Mouse (Mus musculus): ENCODE data around the gene Rps9. TPM values are rescaled to one million over a fixed set of nuclear protein-coding genes. Genes with fewer than 3 reads are reported as not detected.
"Not testable (repeated sequence)": the region's sequence is repeated elsewhere in the genome, so short reads cannot be mapped to it uniquely, and the experiment has no call there.

The Rps9 gene
- polyA plus RNA-seq, 1 experiment from 2014 or later, result 843 TPM

GRCm38 (mm10) chr7:3683908-3684550, 19.8 kb upstream of the Rps9 start:
- ATAC-seq (replicated peaks; ENCODE audit: insufficient number of reproducible peaks, insufficient read depth, low FRiP score, low read depth), result no peak
- H3K9ac ChIP-seq, result no peak overlapping the region
- no peak overlapping the region for H3K27ac ChIP-seq
- no peak overlapping the region for H3K4me2 ChIP-seq
- peaks cover 6% of the 10 kb centered on the region; the same call in 1 of the 2 replicates for H3K36me3 ChIP-seq
- no peaks in the 10 kb centered on the region for H3K9me3 ChIP-seq (replicated peaks)
- H3K27me3 ChIP-seq, result no peaks in the 10 kb centered on the region
- no peaks in the 10 kb centered on the region for H3K4me1 ChIP-seq (replicated peaks)
- no peak overlapping the region for H3K4me3 ChIP-seq
- 86% methylated on average over 10 of the region's 10 CpGs for WGBS

- H3K9ac ChIP-seq, result no peak overlapping the region
- 91% methylated on average over 8 of the region's 8 CpGs for WGBS
- no peaks in the 10 kb centered on the region for H3K4me1 ChIP-seq (replicated peaks)
- H3K9me3 ChIP-seq (replicated peaks), result no peaks in the 10 kb centered on the region
- H3K4me2 ChIP-seq, result no peak overlapping the region
- ATAC-seq (replicated peaks; ENCODE audit: insufficient number of reproducible peaks, insufficient read depth, low FRiP score, low read depth), result no peak
- H3K27ac ChIP-seq, result no peak overlapping the region
- H3K4me3 ChIP-seq, result no peak overlapping the region
- H3K27me3 ChIP-seq, result no peaks in the 10 kb centered on the region
- H3K36me3 ChIP-seq, result peaks cover 6% of the 10 kb centered on the region; the same call in 1 of the 2 replicates
Measured at GRCm38 (mm10) chr7:3684698-3685097, 19.1 kb upstream of the Rps9 start.

GRCm38 (mm10) chr7:3685400-3686187, 18.2 kb upstream of the Rps9 start:
- Histone ChIP-seq H3K4me1 (replicated peaks) (no peaks in the 10 kb centered on the region), H3K9me3 (replicated peaks) (no peaks in the 10 kb centered on the region), H3K27ac (no peak overlapping the region), H3K27me3 (no peaks in the 10 kb centered on the region), H3K9ac (no peak overlapping the region), H3K4me3 (no peak overlapping the region), H3K36me3 (peaks cover 6% of the 10 kb centered on the region; the same call in 1 of the 2 replicates), H3K4me2 (no peak overlapping the region)
- no peak for ATAC-seq (replicated peaks; ENCODE audit: insufficient number of reproducible peaks, insufficient read depth, low FRiP score, low read depth)
- WGBS, result 79% methylated on average over 31 of the region's 31 CpGs

- Histone ChIP-seq H3K4me1 (replicated peaks) (peaks cover 21% of the 10 kb centered on the region), H3K4me2 (peak overlapping the region; percentile 94), H3K27me3 (no peaks in the 10 kb centered on the region), H3K9me3 (replicated peaks) (no peaks in the 10 kb centered on the region), H3K36me3 (peaks cover 9% of the 10 kb centered on the region; the same call in 1 of the 2 replicates), H3K9ac (peak overlapping the region; percentile 94), H3K4me3 (peak overlapping the region; percentile 70), H3K27ac (peak overlapping the region; percentile 97; the same call in 1 of the 2 replicates)
- 27% methylated on average over 3 of the region's 3 CpGs for WGBS
- no peak for ATAC-seq (replicated peaks; ENCODE audit: insufficient number of reproducible peaks, insufficient read depth, low FRiP score, low read depth)
Measured at GRCm38 (mm10) chr7:3691919-3692318, 11.9 kb upstream of the Rps9 start.

- Histone ChIP-seq H3K4me1 (replicated peaks) (peaks cover 21% of the 10 kb centered on the region), H3K9me3 (replicated peaks) (no peaks in the 10 kb centered on the region), H3K4me3 (peak within 1 kb of the TSS; percentile 70), H3K4me2 (peak within 1 kb of the TSS; percentile 94), H3K9ac (peak within 1 kb of the TSS; percentile 94), H3K27me3 (no peaks in the 10 kb centered on the region), H3K27ac (peak within 1 kb of the TSS; percentile 97), H3K36me3 (peaks cover 15% of the 10 kb centered on the region)
- ATAC-seq (replicated peaks; ENCODE audit: insufficient number of reproducible peaks, insufficient read depth, low FRiP score, low read depth), result peak; percentile 40
- under 1% methylated on average over 49 of the region's 49 CpGs for WGBS
Measured at GRCm38 (mm10) chr7:3692382-3692986, 11.3 kb upstream of the Rps9 start, which contains the start of gene Tsen34. Gene Tsen34 (plus strand): TSS chr7:3692863.

- peak within 1 kb of the TSS; percentile 94 for H3K9ac ChIP-seq
- under 1% methylated on average over 55 of the region's 55 CpGs for WGBS
- peak within 1 kb of the TSS; percentile 94 for H3K4me2 ChIP-seq
- peaks cover 21% of the 10 kb centered on the region for H3K4me1 ChIP-seq (replicated peaks)
- peak within 1 kb of the TSS; percentile 70 for H3K4me3 ChIP-seq
- ATAC-seq (replicated peaks; ENCODE audit: insufficient number of reproducible peaks, insufficient read depth, low FRiP score, low read depth), result peak; percentile 89
- peaks cover 21% of the 10 kb centered on the region for H3K36me3 ChIP-seq
- H3K9me3 ChIP-seq (replicated peaks), result no peaks in the 10 kb centered on the region
- H3K27ac ChIP-seq, result peak within 1 kb of the TSS; percentile 97
- H3K27me3 ChIP-seq, result no peaks in the 10 kb centered on the region
Measured at GRCm38 (mm10) chr7:3692987-3693808, 10.6 kb upstream of the Rps9 start, which contains the start of gene Mboat7. Gene Mboat7 (minus strand): TSS chr7:3693523.

- H3K4me1 ChIP-seq (replicated peaks), result peaks cover 21% of the 10 kb centered on the region
Measured at GRCm38 (mm10) chr7:3693809-3694075, 10.1 kb upstream of the Rps9 start.

GRCm38 (mm10) chr7:3694076-3694948, 9.5 kb upstream of the Rps9 start:
- peak; percentile 60 for ATAC-seq (replicated peaks; ENCODE audit: insufficient number of reproducible peaks, insufficient read depth, low FRiP score, low read depth)
- Histone ChIP-seq H3K9ac (peak overlapping the region; percentile 94), H3K4me2 (peak overlapping the region; percentile 94), H3K36me3 (peaks cover 32% of the 10 kb centered on the region), H3K27me3 (no peaks in the 10 kb centered on the region), H3K4me3 (peak overlapping the region; percentile 70), H3K4me1 (replicated peaks) (peaks cover 21% of the 10 kb centered on the region), H3K27ac (peak overlapping the region; percentile 97), H3K9me3 (replicated peaks) (no peaks in the 10 kb centered on the region)
- WGBS, result under 1% methylated on average over 55 of the region's 55 CpGs

More at GRCm38 (mm10) chr7:3693809-3694075, 10.1 kb upstream of the Rps9 start:
- Histone ChIP-seq H3K36me3 (peaks cover 26% of the 10 kb centered on the region), H3K27ac (peak overlapping the region; percentile 97), H3K27me3 (no peaks in the 10 kb centered on the region), H3K9ac (peak overlapping the region; percentile 94), H3K4me2 (peak overlapping the region; percentile 94), H3K9me3 (replicated peaks) (no peaks in the 10 kb centered on the region), H3K4me3 (peak overlapping the region; percentile 70)
- under 1% methylated on average over 18 of the region's 18 CpGs for WGBS
- no peak for ATAC-seq (replicated peaks; ENCODE audit: insufficient number of reproducible peaks, insufficient read depth, low FRiP score, low read depth)

- Histone ChIP-seq H3K36me3 (peaks cover 37% of the 10 kb centered on the region), H3K27ac (peak overlapping the region; percentile 97), H3K4me1 (replicated peaks) (peaks cover 21% of the 10 kb centered on the region), H3K9ac (peak overlapping the region; percentile 94), H3K4me2 (peak overlapping the region; percentile 94), H3K4me3 (peak overlapping the region; percentile 70)
- ATAC-seq (replicated peaks; ENCODE audit: insufficient number of reproducible peaks, insufficient read depth, low FRiP score, low read depth); H3K9me3 ChIP-seq (replicated peaks); H3K27me3 ChIP-seq: not testable (repeated sequence)
- WGBS, result 5% methylated on average over 9 of the region's 9 CpGs
Measured at GRCm38 (mm10) chr7:3694949-3695305, 8.9 kb upstream of the Rps9 start.

- Histone ChIP-seq H3K9ac (no peak overlapping the region), H3K4me1 (replicated peaks) (peaks cover 9% of the 10 kb centered on the region), H3K9me3 (replicated peaks) (no peaks in the 10 kb centered on the region), H3K36me3 (peaks cover 49% of the 10 kb centered on the region), H3K27ac (no peak overlapping the region), H3K4me3 (no peak overlapping the region), H3K27me3 (no peaks in the 10 kb centered on the region), H3K4me2 (no peak overlapping the region)
- no peak for ATAC-seq (replicated peaks; ENCODE audit: insufficient number of reproducible peaks, insufficient read depth, low FRiP score, low read depth)
- 92% methylated on average over 6 of the region's 6 CpGs for WGBS
Measured at GRCm38 (mm10) chr7:3698471-3698870, 5.3 kb upstream of the Rps9 start.

Measured in heart, embryonic 15.5 days (tissue).